Mouse (Mus musculus): ENCODE data around the gene Rnf115.

DNA sequence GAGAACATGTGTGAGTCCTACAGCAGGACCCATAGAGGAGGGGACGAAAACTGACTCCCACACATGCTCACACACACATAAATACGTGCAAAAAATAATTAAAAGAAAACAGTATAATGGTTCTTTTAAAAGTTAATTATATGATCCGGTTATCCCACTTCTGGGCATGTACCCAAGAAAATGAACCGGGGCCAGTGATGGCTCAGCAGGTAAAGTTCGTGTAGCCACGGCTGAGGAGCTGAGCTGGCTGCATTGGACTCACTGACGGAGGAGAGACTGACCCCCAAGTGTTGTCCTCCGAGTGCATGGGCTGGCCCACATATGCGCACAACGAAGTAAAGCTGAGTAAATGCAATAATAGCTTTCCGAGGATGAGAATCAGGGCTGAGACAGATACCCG is 97.2 kb downstream of the Rnf115 start:
- TF ChIP-seq CTCF (IDR thresholded peaks at IDR 0.05; ENCODE audit: low read depth) (no peak), EP300 (optimal IDR thresholded peaks at IDR 0.05) (no peak)

Data from stomach, postnatal 0 days (tissue).